Mouse (Mus musculus): ENCODE measurements around the gene Gprc5a. TPM values are rescaled to one million over a fixed set of nuclear protein-coding genes. Genes with fewer than 3 reads are reported as not detected.

The Gprc5a gene
- polyA plus RNA-seq, 1 experiment, result 34.2 TPM

- Histone ChIP-seq H3K27me3 (ENCODE audit: control insufficient read depth, insufficient read depth, insufficient read length) (no peaks in the 10 kb centered on the region), H3K4me3 (ENCODE audit: insufficient read depth, poor library complexity, severe bottlenecking) (no peak overlapping the region), H3K79me3 (ENCODE audit: low read depth) (no peaks in the 10 kb centered on the region), H3K36me3 (ENCODE audit: control insufficient read depth, insufficient read depth) (no peaks in the 10 kb centered on the region), H3ac (ENCODE audit: control insufficient read depth, insufficient read length, low read depth) (no peak overlapping the region), H3K79me2 (ENCODE audit: control insufficient read depth, insufficient read depth) (no peaks in the 10 kb centered on the region)
- TF ChIP-seq MAX (IDR thresholded peaks at IDR 0.05) (no peak), USF1 (IDR thresholded peaks at IDR 0.05; ENCODE audit: low read depth) (no peak), CTCF (IDR thresholded peaks at IDR 0.05; ENCODE audit: control insufficient read depth, insufficient read depth, insufficient read length) (no peak), MYOG (IDR thresholded peaks at IDR 0.05; ENCODE audit: control insufficient read depth, extremely low read depth, insufficient read length) (no peak), MYOD1 (IDR thresholded peaks at IDR 0.05; ENCODE audit: control insufficient read depth, insufficient read length, low read depth) (no peak), FOSL1 (IDR thresholded peaks at IDR 0.05; ENCODE audit: insufficient read depth, low read length, poor library complexity, severe bottlenecking) (no peak), CEBPB (IDR thresholded peaks at IDR 0.05; ENCODE audit: low read depth) (no peak)
Observed at GRCm38 (mm10) chr6:135124755-135125380, 59.4 kb downstream of the Gprc5a start.

GRCm38 (mm10) chr6:135133086-135133485 lies 67.6 kb downstream of the Gprc5a start:
- no peak overlapping the region for H3K4me3 ChIP-seq (ENCODE audit: insufficient read depth, poor library complexity, severe bottlenecking)
- H3K79me2 ChIP-seq (ENCODE audit: control insufficient read depth, insufficient read depth), result no peaks in the 10 kb centered on the region
- H3K79me3 ChIP-seq (ENCODE audit: low read depth), result no peaks in the 10 kb centered on the region
- H3K27me3 ChIP-seq (ENCODE audit: control insufficient read depth, insufficient read depth, insufficient read length), result no peaks in the 10 kb centered on the region
- H3K36me3 ChIP-seq (ENCODE audit: control insufficient read depth, insufficient read depth), result no peaks in the 10 kb centered on the region
- no peak for TF ChIP-seq FOSL1 (IDR thresholded peaks at IDR 0.05; ENCODE audit: insufficient read depth, low read length, poor library complexity, severe bottlenecking)
- no peak for TF ChIP-seq USF1 (IDR thresholded peaks at IDR 0.05; ENCODE audit: low read depth)
- TF ChIP-seq MYOD1 (IDR thresholded peaks at IDR 0.05; ENCODE audit: control insufficient read depth, insufficient read length, low read depth), result no peak
- TF ChIP-seq CEBPB (IDR thresholded peaks at IDR 0.05; ENCODE audit: low read depth), result no peak
- no peak for TF ChIP-seq CTCF (IDR thresholded peaks at IDR 0.05; ENCODE audit: control insufficient read depth, insufficient read depth, insufficient read length)
- no peak for TF ChIP-seq MYOG (IDR thresholded peaks at IDR 0.05; ENCODE audit: control insufficient read depth, extremely low read depth, insufficient read length)
- no peak for TF ChIP-seq MAX (IDR thresholded peaks at IDR 0.05)
- H3ac ChIP-seq (ENCODE audit: control insufficient read depth, insufficient read length, low read depth), result no peak overlapping the region

GRCm38 (mm10) chr6:135133486-135133885 lies 68.0 kb downstream of the Gprc5a start:
- TF ChIP-seq FOSL1 (IDR thresholded peaks at IDR 0.05; ENCODE audit: insufficient read depth, low read length, poor library complexity, severe bottlenecking) (no peak), MAX (IDR thresholded peaks at IDR 0.05) (no peak), CTCF (IDR thresholded peaks at IDR 0.05; ENCODE audit: control insufficient read depth, insufficient read depth, insufficient read length) (no peak), MYOG (IDR thresholded peaks at IDR 0.05; ENCODE audit: control insufficient read depth, extremely low read depth, insufficient read length) (no peak), CEBPB (IDR thresholded peaks at IDR 0.05; ENCODE audit: low read depth) (no peak), USF1 (IDR thresholded peaks at IDR 0.05; ENCODE audit: low read depth) (no peak), MYOD1 (IDR thresholded peaks at IDR 0.05; ENCODE audit: control insufficient read depth, insufficient read length, low read depth) (no peak)
- no peak overlapping the region for H3ac ChIP-seq (ENCODE audit: control insufficient read depth, insufficient read length, low read depth)
- no peaks in the 10 kb centered on the region for H3K36me3 ChIP-seq (ENCODE audit: control insufficient read depth, insufficient read depth)
- H3K79me2 ChIP-seq (ENCODE audit: control insufficient read depth, insufficient read depth), result no peaks in the 10 kb centered on the region
- H3K4me3 ChIP-seq (ENCODE audit: insufficient read depth, poor library complexity, severe bottlenecking), result no peak overlapping the region
- no peaks in the 10 kb centered on the region for H3K27me3 ChIP-seq (ENCODE audit: control insufficient read depth, insufficient read depth, insufficient read length)
- no peaks in the 10 kb centered on the region for H3K79me3 ChIP-seq (ENCODE audit: low read depth)

Other genes with a start within 250 kb of the Gprc5a start
- 0.74 TPM for gene Crebl2, start 235.5 kb upstream of the Gprc5a start, polyA plus RNA-seq (2012; fragmentation: generic; extraction: Trizol)
- gene Gpr19, start 167.1 kb upstream of the Gprc5a start, polyA plus RNA-seq (2012; fragmentation: generic; extraction: Trizol), result 2.1 TPM
- gene Cdkn1b, start 145.2 kb upstream of the Gprc5a start, polyA plus RNA-seq (2012; fragmentation: generic; extraction: Trizol), result 15.8 TPM
- 0.05 TPM for gene Apold1, start 83.9 kb upstream of the Gprc5a start, polyA plus RNA-seq (2012; fragmentation: generic; extraction: Trizol)
- 79.3 TPM for gene Ddx47, start 54.0 kb upstream of the Gprc5a start, polyA plus RNA-seq (2012; fragmentation: generic; extraction: Trizol)
- not detected for gene Gprc5d, start 52.6 kb downstream of the Gprc5a start, polyA plus RNA-seq (2012; fragmentation: generic; extraction: Trizol)
- gene Fam234b, start 132.3 kb downstream of the Gprc5a start, polyA plus RNA-seq (2012; fragmentation: generic; extraction: Trizol), result 4.6 TPM
- gene Hebp1, start 132.4 kb downstream of the Gprc5a start, polyA plus RNA-seq (2012; fragmentation: generic; extraction: Trizol), result 18.4 TPM
- gene Gsg1, start 188.7 kb downstream of the Gprc5a start, polyA plus RNA-seq (2012; fragmentation: generic; extraction: Trizol), result 0.15 TPM
- 0.41 TPM for gene Pbp2, start 244.8 kb downstream of the Gprc5a start, polyA plus RNA-seq (2012; fragmentation: generic; extraction: Trizol)